Mouse (Mus musculus) thymus, postnatal 10 days (tissue): ENCODE data around the gene Tmem206.

Experiments used
- DNase-seq, 2 experiments: peaks; one replicate each; pipeline ENCODE4 v3.0.0; 2021; ENCODE audit warnings: low spot score in 2 of 2

The Tmem206 gene

DNA sequence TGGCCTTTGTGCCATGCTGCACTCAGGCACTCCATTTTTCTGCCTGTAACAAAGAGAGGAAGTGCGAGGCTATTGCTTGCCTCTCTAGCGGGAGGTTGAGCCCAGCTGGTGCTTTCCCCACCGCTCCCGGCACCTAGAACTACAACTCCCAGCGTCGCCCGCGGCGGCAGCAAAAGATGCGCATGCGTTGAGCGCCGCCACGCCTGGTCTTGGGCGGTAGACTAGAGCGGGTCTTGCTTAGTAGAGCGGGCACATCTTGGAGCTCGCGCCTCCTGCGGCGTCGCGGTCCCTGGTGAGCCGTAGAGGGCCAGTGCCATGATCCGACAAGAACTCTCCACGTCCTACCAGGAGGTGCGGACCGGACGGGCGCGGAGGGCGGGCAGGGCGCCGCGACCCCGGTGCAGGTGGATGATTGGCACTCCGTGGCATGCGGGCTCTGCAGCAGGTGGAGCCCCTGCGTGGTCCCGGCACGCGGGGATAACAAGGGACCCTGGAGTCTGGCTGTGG is at the start of gene Tmem206:
Tmem206 (plus strand) TSS at position 187 of the 507 bp plus-strand sequence.
- peak; percentile 94 to 96 for DNase-seq

DNA sequence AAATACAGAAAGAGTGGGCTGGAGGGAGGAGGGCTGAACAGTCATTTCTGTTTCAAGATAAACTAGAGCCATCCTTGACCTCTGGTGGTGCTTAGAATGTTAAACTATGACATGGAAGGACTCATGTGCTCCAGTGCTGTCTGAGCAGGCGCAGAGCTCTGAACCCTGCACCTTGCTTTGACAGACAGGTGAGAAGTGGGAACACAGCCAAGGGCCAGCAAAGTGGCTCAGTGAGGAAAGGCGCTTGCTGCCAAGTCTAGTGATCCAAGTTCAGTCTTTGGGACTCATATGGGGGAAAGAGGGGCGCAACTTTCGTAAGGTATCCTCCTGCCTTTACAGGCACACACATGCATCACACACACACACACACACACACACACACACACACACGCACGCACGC is 49.5 kb upstream of the Tmem206 start:
- DNase-seq: no peak

DNA sequence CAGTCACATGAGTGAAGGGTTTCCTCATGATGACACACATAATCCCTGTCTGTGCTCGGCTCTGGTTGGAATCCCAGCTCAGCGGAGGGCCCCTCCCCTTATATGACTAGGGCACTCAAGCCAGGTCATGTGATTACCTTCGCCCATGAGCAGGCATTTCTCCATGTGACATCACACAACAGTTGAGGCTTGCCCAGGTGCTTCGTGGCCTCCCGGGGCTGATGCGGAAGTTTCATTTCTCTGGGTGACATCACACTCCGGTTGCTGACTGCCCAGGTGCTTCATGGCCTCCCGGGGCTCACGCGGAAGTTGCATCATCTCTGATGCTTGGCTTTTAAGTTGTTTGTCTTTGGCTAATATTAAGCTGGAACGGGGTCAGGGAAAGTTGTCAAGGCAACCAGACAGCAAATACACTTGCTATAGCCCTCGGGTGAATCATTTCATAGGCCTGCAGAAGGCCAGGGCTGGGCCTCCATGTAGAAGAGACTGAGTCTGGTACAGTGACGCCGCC is 48.1 kb upstream of the Tmem206 start:
- DNase-seq: no peak

DNA sequence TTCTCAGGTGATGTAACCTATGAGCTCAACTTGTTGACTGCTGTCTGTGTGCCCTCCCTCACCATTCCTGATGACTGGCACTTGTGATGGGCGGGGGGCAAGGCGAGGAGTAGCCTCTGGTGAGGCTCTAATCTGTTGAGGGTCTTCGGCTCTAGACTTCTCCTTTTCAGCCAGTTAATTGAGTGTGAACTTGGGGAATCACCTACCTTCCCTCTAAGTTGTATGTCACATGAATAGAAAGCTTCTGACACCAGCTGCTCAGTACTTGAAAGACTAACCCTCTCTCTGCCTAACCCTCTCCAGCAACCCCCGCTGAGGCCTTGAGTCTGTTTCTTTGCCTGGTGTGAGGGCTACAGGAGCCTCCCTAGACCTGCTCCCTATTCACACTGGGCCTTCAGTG is 47.4 kb upstream of the Tmem206 start:
- no peak for DNase-seq

DNA sequence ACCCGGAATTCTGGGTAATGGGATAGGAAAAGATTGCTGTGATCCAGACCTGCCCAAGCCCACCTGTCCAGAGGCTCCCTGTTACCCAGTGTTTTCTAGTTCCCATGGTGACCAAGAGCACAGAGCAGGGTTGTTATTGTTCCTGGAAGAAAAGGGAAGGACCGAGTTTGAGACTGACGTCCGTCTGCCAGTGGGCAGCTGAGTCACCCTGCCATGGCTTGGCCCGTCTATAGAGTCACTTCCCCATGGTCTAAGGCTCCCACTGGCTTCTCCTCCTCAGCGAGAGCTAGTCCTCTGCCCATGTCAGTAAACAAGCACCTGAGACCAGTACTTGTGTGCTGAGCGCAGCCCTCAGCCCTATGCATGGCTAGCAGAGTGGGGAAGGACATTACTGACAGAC is 44.5 kb upstream of the Tmem206 start:
- DNase-seq: no peak

DNA sequence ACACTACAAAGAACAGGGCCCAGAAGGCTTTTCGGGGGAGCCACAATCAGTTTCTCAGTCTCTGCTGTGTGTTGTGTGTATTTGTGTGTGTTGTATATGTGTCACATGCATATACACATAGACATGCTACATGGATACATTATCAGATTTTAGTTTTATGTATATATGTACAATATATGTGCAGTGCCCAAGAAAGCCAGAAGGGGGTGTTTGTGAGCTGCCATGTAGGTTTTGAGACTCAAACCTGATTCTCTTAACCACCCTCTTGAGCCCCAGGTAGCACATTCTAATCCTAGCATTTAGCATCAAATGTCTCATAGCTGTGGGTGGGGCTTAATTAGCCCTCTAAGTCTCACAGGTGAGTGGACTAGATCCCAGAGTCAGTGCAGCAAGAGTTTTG is 43.4 kb upstream of the Tmem206 start:
- no peak for DNase-seq

DNA sequence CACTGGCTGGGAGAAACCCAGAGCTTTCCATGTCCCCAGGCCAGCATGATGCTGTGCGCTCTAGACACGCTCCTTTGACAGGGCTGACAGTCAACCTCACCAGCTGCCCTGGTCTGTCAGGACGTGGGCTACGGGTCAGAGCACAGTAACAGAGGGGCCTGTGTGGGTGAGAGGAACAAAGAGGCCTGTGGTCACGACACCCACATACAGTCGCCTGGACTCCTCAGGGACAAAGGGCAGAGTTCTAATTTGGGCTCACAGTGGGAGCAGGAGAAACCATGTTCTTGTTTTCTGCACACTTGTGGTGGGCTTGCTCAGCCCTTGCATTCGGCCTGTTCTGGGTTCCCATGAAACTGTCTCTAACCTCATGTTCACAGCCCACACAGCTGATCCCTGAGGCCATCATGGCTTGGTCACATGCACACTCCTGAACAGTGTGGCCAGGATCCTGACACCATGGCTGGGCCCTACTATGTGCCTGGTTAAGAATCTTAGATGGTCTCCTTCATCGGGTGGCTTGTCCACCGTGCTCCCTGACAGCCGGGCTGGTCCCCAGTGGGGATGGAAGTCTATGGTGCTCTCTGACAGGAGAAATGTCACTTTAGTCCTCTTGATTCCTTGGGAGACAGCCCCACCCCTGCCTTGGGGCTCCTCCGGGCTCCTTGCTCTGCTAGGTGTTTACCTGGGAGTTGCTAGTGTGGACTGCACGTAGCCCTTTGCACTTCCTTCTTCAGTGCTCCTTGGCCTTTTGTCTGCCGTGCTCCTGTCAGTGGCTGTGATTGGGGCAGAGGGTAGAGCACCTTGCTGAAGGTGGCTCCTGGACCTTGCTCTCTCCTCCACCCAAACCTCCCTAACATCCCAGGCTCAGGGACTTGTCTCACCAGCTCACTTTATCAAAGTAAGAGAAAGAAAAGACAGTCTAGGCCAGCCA is 42.3 kb upstream of the Tmem206 start:
- DNase-seq: no peak

DNA sequence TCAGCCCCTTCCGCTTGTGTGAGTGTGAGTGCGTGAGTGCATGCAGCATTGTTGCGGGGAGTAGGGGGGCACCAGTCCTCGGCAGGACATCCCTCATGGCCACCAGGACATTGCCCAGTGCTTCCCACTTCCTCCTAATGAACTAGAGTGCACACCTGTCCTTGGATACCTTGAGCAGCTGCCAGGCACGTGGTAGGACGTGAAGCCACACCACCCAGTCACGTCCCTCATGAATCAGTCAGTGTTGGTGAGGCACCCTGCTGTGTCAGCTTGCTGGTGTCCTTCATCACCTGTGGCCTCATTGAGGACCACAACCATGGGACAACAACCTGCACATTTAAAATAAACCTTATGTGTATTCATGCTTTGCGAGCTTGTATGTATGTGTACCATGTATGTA is 41.2 kb upstream of the Tmem206 start:
- DNase-seq: no peak

DNA sequence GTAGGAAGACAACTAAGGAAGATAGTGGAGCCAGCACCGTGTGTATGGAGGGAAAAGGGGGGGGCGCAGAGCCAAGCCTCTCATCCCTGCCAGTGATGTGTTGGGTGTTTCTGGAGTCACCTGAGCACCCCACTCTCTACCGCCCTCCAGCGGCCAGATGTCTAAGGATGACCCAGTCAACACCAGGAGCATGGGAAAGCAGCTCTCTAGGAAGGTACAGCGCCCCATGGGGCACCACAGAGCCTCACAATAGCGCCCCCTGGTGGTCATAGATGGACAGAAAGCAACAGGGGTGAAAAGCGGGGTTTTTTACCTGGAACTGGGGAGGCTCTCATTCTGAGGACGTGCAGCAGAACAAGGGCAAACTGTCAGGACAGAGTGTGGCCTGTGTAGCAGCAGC is 37.0 kb upstream of the Tmem206 start:
- peak; percentile 33 to 71 for DNase-seq

DNA sequence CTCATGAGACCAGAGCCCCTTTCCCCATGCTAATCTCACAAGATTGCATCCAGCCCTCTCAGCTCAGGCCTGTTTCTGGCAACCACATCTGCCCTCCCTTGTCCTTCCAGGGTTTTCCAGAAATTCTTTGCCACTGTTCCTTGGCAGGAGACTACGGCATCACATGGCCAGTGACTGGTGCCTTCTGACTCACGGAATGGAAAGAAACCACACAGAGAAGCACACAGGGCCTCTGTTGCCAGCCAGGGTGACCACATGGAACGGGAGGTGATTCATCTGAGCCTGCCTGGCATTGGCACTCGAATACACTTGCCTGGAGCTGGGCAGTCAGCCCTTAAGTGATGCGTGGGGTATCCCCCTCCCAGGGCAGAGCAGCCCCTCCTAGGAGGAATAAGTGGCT is 33.4 kb upstream of the Tmem206 start:
- DNase-seq: no peak

DNA sequence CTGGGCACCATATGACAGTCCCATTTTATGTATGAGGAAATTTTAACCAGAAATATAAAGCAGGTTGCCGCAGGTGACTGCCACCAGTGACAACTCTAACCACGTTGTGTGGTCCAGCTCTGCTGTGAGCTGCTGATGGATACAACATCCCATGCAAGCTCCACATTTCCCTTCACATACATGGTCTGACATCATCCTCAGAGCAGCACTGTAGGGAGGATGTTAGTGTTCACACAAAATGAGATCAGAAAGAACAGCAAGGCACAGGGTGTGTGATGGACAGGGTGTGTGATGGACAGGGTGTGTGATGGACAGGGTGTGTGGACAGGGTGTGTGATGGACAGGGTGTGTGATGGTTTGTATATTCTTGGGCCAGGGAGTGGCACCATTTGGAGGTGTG is 32.7 kb upstream of the Tmem206 start:
- DNase-seq: no peak

DNA sequence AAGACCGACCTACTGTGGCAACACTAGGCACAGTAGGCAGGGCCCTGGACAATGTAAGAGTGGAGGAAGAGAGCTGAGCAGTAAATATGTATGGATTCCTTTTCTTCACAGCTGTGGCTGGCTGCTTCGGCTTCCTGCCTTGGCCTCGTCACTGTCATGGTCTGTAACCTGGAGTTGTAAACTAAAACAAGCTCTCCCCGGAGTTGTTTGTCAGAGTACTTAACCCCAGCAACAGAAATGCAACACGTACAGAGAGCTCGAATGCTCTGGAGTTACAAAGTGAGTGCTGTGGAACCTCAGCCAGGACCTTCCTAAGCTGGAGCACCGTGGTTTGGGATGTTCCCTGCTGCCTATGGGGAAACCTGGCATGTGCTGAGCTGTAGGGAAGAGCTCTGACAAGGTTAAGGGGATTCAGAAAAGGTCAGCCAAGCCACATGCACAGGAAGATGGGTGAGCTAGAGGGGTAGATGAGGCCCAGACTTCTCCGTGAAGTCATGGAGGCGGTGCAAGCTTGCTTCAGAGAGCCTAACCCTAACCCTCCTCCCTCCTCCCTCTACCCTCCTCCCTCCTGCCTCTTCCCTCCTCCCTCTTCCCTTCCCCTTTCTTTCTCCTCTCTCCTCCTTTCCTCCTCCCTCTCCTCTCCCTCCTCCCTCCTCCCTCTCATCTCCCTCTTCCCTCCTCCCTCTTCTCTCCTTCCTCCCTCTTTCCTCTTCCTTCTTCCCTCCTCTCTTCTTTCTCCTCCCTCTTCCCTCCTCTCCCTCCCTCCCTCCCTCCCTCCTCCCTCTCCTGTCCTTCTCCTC is 31.5 kb upstream of the Tmem206 start:
- no peak for DNase-seq

DNA sequence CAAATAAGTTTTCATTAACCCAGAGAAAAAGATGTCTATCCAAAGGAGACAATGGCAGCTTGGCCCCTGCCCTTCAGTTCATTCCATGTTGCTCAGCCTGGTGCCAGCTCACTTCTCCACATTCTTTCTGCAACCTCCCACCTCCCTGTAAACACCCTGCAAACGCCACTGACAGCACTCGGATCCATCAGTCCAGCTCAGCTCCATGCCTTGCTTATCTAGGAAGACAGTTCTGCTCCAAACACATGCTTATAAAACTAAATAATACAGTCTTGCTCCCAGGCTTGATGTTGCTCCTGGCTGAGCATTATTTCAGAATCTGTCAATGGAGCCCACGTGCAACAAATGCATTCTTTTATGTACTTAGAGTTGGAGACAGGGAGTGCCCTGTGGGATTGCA is 29.9 kb upstream of the Tmem206 start:
- DNase-seq: no peak

DNA sequence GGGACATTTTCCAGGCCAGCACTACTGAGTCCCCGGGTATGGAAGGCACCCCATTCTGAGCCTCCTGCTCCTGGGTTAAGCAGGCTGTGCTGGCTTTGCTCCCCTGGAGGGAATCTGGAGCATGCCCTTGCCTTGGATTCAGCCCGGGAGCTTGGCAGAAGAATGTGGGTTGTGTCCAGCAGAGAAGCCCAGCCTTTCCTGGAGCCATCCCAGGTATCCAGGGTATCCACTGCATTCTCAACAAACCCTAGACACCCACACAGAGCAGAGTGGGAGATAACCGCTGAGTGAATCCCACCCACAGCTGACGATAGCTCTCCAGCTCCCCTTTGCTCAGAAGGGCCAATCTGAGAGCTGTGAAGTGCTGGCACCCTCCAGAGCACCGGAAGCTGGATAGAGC is 29.3 kb upstream of the Tmem206 start:
- no peak for DNase-seq

DNA sequence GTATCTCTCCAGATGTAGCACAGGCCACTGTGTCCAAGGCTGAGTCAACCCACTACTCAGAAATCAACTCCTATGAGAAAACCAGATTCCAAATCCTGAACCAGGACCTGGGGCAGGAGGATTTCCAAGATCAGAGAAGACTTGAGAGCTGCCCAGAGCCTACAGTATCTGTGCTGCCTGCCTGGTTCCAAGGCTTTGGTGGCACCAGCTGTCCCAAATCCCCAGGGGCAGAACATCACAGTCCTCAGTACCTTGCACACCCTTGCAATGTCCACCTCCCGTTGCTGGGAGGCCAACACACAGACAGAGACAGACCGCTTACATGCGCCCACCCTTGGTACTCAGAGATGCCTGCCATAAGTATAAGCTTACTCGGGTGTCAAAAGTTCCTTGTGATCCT is 27.4 kb upstream of the Tmem206 start:
- DNase-seq: no peak

DNA sequence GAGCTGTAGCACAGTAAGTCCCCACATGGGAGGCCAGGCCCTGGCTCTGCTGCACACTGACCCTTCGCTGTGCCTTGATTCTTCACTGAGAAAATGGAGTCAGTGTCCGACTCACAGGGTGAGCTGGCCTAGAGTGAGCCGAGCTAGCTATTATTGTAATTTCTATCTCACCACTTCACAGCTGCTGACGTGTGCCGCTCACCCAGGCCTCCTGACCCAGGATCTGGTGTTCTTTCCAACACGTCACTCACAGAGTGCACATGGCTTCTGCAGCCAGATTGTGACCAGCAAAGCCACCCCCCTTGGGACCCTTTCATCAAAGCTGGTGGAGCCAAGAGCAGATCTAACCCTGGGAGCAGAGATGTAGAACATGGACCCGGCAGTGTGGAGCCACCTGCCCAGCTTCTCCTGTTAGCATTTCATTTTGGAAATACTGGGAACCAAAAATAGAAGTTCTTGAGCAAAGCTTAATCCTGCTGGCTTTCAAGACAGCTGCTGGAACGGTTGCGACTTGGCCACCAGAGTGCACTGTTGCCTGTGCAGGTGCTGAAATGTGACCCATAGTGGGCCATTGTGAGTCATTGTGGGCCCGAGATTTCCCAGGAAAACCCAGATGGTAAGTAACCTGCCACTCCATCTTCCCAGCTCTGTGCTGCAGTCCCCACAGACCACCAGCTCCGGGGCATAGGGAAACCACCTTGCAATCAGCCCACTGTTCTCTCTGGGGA is 26.3 kb upstream of the Tmem206 start:
- DNase-seq: peak in 1 of 2 experiments; percentile 31

DNA sequence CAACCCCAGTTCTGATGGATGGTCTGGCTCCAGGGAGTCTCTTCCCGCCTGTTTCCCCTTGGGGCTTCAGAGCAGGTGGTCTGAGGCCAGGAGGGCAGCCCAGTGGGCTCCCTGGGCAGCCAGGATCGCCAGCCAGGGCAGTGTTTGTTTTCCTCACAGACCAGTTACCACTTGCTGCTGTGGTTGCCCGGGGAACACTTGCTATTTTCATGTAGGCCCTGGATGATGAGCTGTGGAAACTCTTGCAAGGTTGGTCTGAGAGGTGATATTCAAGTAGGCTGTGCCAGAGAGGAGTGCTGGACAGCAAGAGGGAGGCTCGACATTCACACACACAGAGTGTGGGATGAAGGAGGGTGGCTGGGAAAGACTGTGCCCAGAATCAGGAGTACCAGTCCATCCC is 23.8 kb upstream of the Tmem206 start:
- no peak for DNase-seq

DNA sequence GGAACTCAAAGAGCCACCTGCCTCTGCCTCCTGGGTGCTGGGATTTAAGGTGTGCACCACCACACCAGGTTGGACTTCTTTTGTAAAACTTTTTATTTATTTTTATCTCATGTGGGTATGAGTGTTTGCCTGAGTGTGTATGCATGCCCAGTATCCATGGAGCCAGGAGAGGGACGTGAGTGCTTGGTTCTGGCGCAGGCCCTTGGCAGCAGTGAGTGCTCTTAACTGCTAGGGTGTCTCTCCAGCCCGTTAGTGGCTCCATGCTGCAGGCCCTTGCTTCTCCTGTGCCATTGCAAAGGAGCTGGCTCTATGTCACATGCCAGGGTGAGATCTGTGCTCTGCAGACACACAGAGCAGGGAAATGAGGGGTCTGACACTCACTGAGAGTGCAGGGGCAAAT is 22.0 kb upstream of the Tmem206 start:
- DNase-seq: no peak

DNA sequence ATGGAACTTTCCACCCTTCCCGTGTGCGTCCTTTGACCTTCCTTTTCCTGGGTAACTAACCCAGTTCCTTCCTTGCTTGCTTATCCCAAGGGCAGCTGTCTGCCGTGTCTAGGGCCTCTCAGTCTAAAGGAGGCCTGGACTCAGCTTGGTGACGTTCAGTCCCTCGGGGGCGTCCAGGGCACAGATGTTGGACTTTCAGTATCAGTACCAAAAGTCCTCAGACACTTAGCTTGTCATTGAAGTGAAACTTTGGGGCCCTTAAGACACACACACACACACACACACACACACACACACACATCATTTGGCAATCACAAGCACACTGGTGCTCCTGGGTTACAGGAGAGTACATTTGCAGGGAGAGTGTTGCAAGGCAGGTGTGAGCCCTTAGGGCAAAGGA is 21.5 kb upstream of the Tmem206 start:
- DNase-seq: no peak

DNA sequence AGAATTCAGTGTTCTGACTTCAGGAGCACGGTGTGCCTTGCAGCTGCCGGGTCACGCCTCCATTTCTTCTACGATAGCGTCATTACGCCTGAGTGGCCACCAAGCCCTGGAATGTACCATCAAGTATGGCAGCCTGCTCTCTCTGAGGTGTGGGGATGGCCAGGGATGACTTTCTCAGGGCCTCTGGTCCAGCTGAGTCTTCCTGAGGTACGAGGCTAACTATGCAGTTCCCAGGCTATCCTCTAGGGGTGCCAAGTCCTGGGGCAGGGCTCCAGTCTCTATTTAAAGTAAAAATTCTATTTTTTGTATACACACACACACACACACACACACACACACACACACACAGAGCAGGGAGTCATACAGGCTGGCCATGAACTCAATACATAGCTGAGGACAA is 20.1 kb upstream of the Tmem206 start:
- DNase-seq: no peak

DNA sequence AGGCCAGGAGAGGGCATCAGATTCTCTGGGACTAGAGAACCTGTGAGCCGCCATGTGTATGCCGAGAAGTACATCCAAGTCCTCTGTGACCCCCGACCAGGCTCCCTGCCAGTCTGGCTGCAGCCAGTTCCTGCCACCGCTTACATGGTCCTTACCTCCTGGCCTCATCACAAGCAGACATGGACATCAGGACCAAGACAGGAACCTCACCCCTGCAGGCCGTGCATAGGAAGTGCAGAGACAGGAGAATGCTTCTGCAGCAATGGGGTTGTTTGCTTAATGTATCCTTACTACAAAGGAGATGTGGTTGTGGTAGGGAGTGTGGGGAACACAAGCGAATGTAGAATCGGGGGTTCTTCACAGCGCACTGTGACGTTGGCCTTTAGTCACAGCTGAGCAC is 19.4 kb upstream of the Tmem206 start:
- no peak for DNase-seq
